Mouse (Mus musculus) kidney, embryonic 16.5 days (tissue): ENCODE results near the gene Igsf10. TPM values are rescaled to one million over a fixed set of nuclear protein-coding genes. Genes with fewer than 3 reads are reported as not detected.

Experiments used
- ATAC-seq: fragments of 200-750 bp; cut with Nextera tagmentation; 2 replicates; pipeline ENCODE4 v1.8.0; 2017; ENCODE audit warnings: moderate TSS enrichment; ENCODE audit not compliant: low FRiP score, low TSS enrichment
- H3K27ac ChIP-seq: fragments of 300-500 bp; sonication (generic); 2 replicates; pipeline ENCODE4 v1.5.1; 2014; ENCODE audit warnings: low read length
- H3K27me3 ChIP-seq: fragments of 300-500 bp; sonication (generic); 2 replicates; pipeline ENCODE4 v1.6.1; 2014; ENCODE audit warnings: low read length, control low read depth, mixed read lengths; ENCODE audit not compliant: insufficient read depth
- H3K36me3 ChIP-seq: fragments of 300-500 bp; sonication (generic); 2 replicates; pipeline ENCODE4 v1.6.1; 2014; ENCODE audit warnings: low read length, control low read depth, mixed read lengths; ENCODE audit not compliant: insufficient read depth
- H3K4me1 ChIP-seq: fragments of 300-500 bp; sonication (generic); 2 replicates; pipeline ENCODE4 v1.6.1; 2014; ENCODE audit warnings: low read length, control low read depth, mixed read lengths; ENCODE audit not compliant: insufficient read depth
- H3K4me2 ChIP-seq: fragments of 300-500 bp; sonication (generic); replicated peaks from 2 replicates; pipeline ENCODE4 v1.6.1; 2014; ENCODE audit warnings: low read depth, low read length
- H3K4me3 ChIP-seq: fragments of 300-500 bp; sonication (generic); 2 replicates; pipeline ENCODE4 v1.5.1; 2014; ENCODE audit warnings: mild to moderate bottlenecking, low read length
- H3K9ac ChIP-seq: fragments of 300-500 bp; sonication (generic); replicated peaks from 2 replicates; pipeline ENCODE4 v1.6.1; 2014; ENCODE audit warnings: low read length
- H3K9me3 ChIP-seq: fragments of 300-500 bp; sonication (generic); 2 replicates; pipeline ENCODE4 v1.6.1; 2016; ENCODE audit warnings: low read length, control low read depth
- WGBS: fragments of 180-500 bp; shearing (Covaris S2); extraction: QIAGEN DNeasy Blood & Tissue Kit; methylation state at CpG from one replicate; pipeline ENCODE4 v1.1.7; 2014; 5-methylcytosine and 5-hydroxymethylcytosine counted together
- polyA plus RNA-seq: library from polyadenylated mRNA; unstranded; fragments of >200 nt; fragmentation: Nextera tagmentation; extraction: Ambion mirVana; gene quantifications from 2 replicates; pipeline ENCODE4 v1.2.1, GENCODE M21; 2015

The Igsf10 gene
- polyA plus RNA-seq, 1 experiment from 2014 or later: 2.7 TPM

- no peak overlapping the region for H3K4me2 ChIP-seq
Measured at GRCm38 (mm10) chr3:59341647-59342427, 2.4 kb downstream of the Igsf10 start.

DNA sequence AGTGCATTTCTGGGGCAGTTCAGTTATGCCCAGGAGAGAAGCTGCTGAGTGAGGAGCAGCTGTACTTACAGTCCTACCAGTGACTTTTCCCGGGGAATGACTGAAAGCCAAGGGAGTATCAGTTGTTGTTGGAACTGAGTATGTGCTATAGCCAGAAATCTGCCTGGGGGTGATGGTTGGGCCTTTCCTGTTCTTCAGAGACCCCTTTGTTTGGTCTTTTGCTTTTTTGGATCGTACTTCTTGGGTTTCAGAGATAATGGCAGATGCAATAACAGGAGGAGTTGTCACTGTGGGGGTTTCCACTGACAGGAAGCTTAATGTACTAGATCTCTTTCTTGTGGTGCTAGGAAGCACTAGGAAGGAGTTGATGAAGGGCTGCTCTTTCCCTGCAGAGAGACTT lies 15.7 kb downstream of the Igsf10 start:
- H3K36me3 ChIP-seq: peaks cover 21% of the 10 kb centered on the region
- H3K9ac ChIP-seq: no peak overlapping the region
- no peak overlapping the region for H3K4me3 ChIP-seq
- ATAC-seq: no peak
- no peaks in the 10 kb centered on the region for H3K27me3 ChIP-seq
- H3K4me2 ChIP-seq: no peak overlapping the region
- H3K9me3 ChIP-seq: no peaks in the 10 kb centered on the region
- 86% methylated on average over 2 of the region's 2 CpGs for WGBS
- no peaks in the 10 kb centered on the region for H3K4me1 ChIP-seq
- no peak overlapping the region for H3K27ac ChIP-seq

More at GRCm38 (mm10) chr3:59341647-59342427, 2.4 kb downstream of the Igsf10 start:
- 0 out of 2 replicates have a peak, but pooled peaks cover 6% of the 10 kb centered on the region for H3K4me1 ChIP-seq
- no peak for ATAC-seq
- no peak overlapping the region for H3K4me3 ChIP-seq
- 0 out of 2 replicates have a peak, but pooled peaks cover 2% of the 10 kb centered on the region for H3K36me3 ChIP-seq
- no peaks in the 10 kb centered on the region for H3K9me3 ChIP-seq
- H3K27me3 ChIP-seq: no peaks in the 10 kb centered on the region
- H3K9ac ChIP-seq: no peak overlapping the region
- H3K27ac ChIP-seq: no peak overlapping the region
- 65% methylated on average over 11 of the region's 11 CpGs for WGBS

- no peak overlapping the region for H3K27ac ChIP-seq
- WGBS: 27% methylated on average over 7 of the region's 7 CpGs
- ATAC-seq: no peak
- H3K9ac ChIP-seq: no peak overlapping the region
- H3K27me3 ChIP-seq: no peaks in the 10 kb centered on the region
- H3K36me3 ChIP-seq: peaks cover 24% of the 10 kb centered on the region; the same call in 1 of the 2 replicates
- no peaks in the 10 kb centered on the region for H3K9me3 ChIP-seq
- H3K4me2 ChIP-seq: no peak overlapping the region
- H3K4me3 ChIP-seq: no peak overlapping the region
- no peaks in the 10 kb centered on the region for H3K4me1 ChIP-seq
Measured at GRCm38 (mm10) chr3:59321278-59321876, 22.8 kb downstream of the Igsf10 start.

DNA sequence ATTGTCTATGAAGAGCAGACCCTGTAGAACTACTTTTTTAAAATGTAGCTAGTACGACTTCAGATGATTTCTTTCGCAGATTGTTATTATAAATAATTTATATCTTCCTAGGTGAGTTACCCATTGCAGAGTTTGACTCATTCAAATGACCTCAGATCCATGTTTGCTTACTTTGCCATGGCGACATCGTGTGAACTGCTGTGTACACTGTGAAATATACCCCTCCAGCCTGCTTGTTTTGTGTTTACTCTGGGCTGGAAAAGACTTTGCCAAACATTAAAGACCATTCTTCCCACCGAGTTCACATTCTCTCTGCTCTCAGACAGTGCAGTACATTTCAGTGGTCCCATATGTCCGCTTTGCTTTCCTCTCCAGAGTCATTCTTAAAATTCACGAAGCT lies 28.1 kb downstream of the Igsf10 start:
- H3K9me3 ChIP-seq: no peaks in the 10 kb centered on the region
- H3K27me3 ChIP-seq: no peaks in the 10 kb centered on the region
- WGBS: 73% methylated on average over 7 of the region's 7 CpGs
- no peak overlapping the region for H3K9ac ChIP-seq
- H3K36me3 ChIP-seq: peaks cover 24% of the 10 kb centered on the region; the same call in 1 of the 2 replicates
- H3K4me2 ChIP-seq: no peak overlapping the region
- H3K27ac ChIP-seq: no peak overlapping the region
- no peak for ATAC-seq
- H3K4me3 ChIP-seq: no peak overlapping the region
- no peaks in the 10 kb centered on the region for H3K4me1 ChIP-seq

DNA sequence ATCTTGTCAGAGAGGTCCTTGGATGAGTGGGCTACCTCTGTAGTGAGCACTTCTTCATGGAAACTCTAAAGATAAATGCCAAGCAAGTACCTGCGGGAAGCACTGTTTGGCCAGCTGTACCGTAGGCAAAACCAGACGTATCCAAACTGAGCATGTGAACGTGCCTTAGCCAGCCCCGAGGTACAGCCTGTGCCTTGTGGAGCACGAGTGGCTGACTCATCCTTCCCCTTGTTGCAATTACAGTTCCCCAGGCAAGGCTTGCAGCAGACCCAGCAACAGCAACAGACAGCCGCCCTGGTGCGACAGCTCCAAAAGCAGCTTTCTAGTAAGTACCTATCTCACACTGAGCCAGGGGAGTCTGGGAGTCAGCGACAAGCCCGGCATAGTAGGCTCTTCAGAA lies 31.6 kb downstream of the Igsf10 start:
- ATAC-seq: no peak

DNA sequence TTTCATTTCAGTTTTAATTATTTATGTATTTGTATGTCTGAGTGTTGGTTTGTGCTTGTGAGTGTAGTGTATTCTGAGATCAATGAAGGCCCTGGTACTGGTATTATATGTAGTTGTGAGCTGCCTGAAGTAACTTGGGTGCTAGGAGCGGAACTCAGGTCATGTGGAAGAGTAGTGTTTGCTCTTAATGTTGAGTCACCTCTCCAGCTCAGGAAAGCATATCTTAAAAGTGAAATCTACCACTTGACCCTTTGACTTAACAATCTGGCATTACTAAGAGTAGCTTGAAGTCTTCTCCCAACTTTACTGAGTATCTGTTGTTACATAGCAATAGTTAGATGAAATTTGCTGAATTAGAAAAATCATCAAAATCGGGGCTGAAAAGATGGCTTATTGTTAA lies 38.7 kb downstream of the Igsf10 start:
- no peaks in the 10 kb centered on the region for H3K36me3 ChIP-seq
- ATAC-seq: no peak
- no peak overlapping the region for H3K9ac ChIP-seq
- H3K4me1 ChIP-seq: no peaks in the 10 kb centered on the region
- no peak overlapping the region for H3K4me3 ChIP-seq
- H3K27ac ChIP-seq: no peak overlapping the region
- no peaks in the 10 kb centered on the region for H3K9me3 ChIP-seq
- 96% methylated on average over 2 of the region's 2 CpGs for WGBS
- no peak overlapping the region for H3K4me2 ChIP-seq
- H3K27me3 ChIP-seq: no peaks in the 10 kb centered on the region

More for the DNA sequence above, 31.6 kb downstream of the Igsf10 start:
- Histone ChIP-seq H3K9ac (no peak overlapping the region), H3K4me2 (no peak overlapping the region), H3K9me3 (no peaks in the 10 kb centered on the region), H3K4me3 (no peak overlapping the region), H3K27ac (no peak overlapping the region), H3K27me3 (no peaks in the 10 kb centered on the region), H3K36me3 (0 out of 2 replicates have a peak, but pooled peaks cover 6% of the 10 kb centered on the region), H3K4me1 (no peaks in the 10 kb centered on the region)
- 83% methylated on average over 10 of the region's 10 CpGs for WGBS

DNA sequence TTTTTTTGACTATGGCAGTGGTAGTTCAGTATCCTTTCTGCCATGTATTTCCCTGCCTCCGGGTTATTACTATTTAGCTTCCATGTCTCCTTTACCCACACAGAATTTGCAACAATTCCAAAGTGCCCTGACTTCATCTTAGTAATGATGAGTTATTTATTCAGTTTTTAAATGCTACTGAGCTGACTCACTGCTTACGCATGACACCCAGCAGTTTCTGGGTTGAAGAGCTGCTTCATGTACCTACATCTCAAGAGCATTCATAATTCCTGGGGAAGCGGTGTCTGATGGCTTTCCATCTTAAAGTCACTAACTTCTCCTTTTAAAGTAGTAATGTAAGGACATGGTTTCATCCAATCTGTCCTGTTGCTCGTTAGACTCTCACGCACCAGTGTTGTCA lies 39.2 kb downstream of the Igsf10 start:
- Histone ChIP-seq H3K9me3 (no peaks in the 10 kb centered on the region), H3K36me3 (no peaks in the 10 kb centered on the region), H3K27ac (no peak overlapping the region), H3K4me1 (no peaks in the 10 kb centered on the region), H3K4me3 (no peak overlapping the region), H3K4me2 (no peak overlapping the region), H3K9ac (no peak overlapping the region), H3K27me3 (no peaks in the 10 kb centered on the region)
- ATAC-seq: no peak
- 94% methylated on average over 5 of the region's 5 CpGs for WGBS

GRCm38 (mm10) chr3:59297653-59298052 lies 46.5 kb downstream of the Igsf10 start:
- H3K36me3 ChIP-seq: no peaks in the 10 kb centered on the region
- no peaks in the 10 kb centered on the region for H3K4me1 ChIP-seq
- no peak overlapping the region for H3K9ac ChIP-seq
- H3K4me2 ChIP-seq: no peak overlapping the region
- no peak overlapping the region for H3K27ac ChIP-seq
- H3K4me3 ChIP-seq: no peak overlapping the region
- WGBS: 86% methylated on average over 16 of the region's 16 CpGs
- no peaks in the 10 kb centered on the region for H3K9me3 ChIP-seq
- no peak for ATAC-seq
- no peaks in the 10 kb centered on the region for H3K27me3 ChIP-seq

- H3K27ac ChIP-seq: no peak overlapping the region
- H3K27me3 ChIP-seq: no peaks in the 10 kb centered on the region
- no peaks in the 10 kb centered on the region for H3K4me1 ChIP-seq
- 91% methylated on average over 5 of the region's 5 CpGs for WGBS
- H3K36me3 ChIP-seq: no peaks in the 10 kb centered on the region
- no peaks in the 10 kb centered on the region for H3K9me3 ChIP-seq
- H3K9ac ChIP-seq: no peak overlapping the region
- no peak overlapping the region for H3K4me2 ChIP-seq
- H3K4me3 ChIP-seq: no peak overlapping the region
- no peak for ATAC-seq
Measured at GRCm38 (mm10) chr3:59296563-59297130, 47.5 kb downstream of the Igsf10 start.
